Mouse (Mus musculus): ENCODE measurements around the gene Bank1.
"Not testable (repeated sequence)": the region's sequence is repeated elsewhere in the genome, so short reads cannot be mapped to it uniquely, and the experiment has no call there.

The Bank1 gene

GRCm38 (mm10) chr3:136325783-136326182 is at the start of gene Bank1:
Gene Bank1, minus strand, starts transcription at chr3:136326066.
- peak; percentile 75 to 84 for DNase-seq (ENCODE audit: low read depth in 1 of 2, low spot score in 2 of 2)

GRCm38 (mm10) chr3:136369916-136370315 is 44.0 kb upstream of the Bank1 start:
- no peak for DNase-seq (ENCODE audit: low read depth in 1 of 2, low spot score in 2 of 2)

GRCm38 (mm10) chr3:136369466-136369865 is 43.6 kb upstream of the Bank1 start:
- no peak for DNase-seq (ENCODE audit: low read depth in 1 of 2, low spot score in 2 of 2)

GRCm38 (mm10) chr3:136368505-136368999 is 42.7 kb upstream of the Bank1 start:
- no peak for DNase-seq (ENCODE audit: low read depth in 1 of 2, low spot score in 2 of 2)

- no peak for DNase-seq (ENCODE audit: low read depth in 1 of 2, low spot score in 2 of 2)
These were observed 23.8 kb upstream of the Bank1 start for GRCm38 (mm10) chr3:136349690-136350089.

- DNase-seq (ENCODE audit: low read depth in 1 of 2, low spot score in 2 of 2) = no peak
These were observed 22.7 kb upstream of the Bank1 start for GRCm38 (mm10) chr3:136348611-136349010.

GRCm38 (mm10) chr3:136347277-136347676 is 21.4 kb upstream of the Bank1 start:
- DNase-seq (ENCODE audit: low read depth in 1 of 2, low spot score in 2 of 2) = no peak

GRCm38 (mm10) chr3:136341911-136342310 is 16.0 kb upstream of the Bank1 start:
- DNase-seq (ENCODE audit: low read depth in 1 of 2, low spot score in 2 of 2) = no peak

- no peak for DNase-seq (ENCODE audit: low read depth in 1 of 2, low spot score in 2 of 2)
These were observed 14.0 kb upstream of the Bank1 start for GRCm38 (mm10) chr3:136339896-136340295.

- peak; percentile 29 to 30 for DNase-seq (ENCODE audit: low read depth in 1 of 2, low spot score in 2 of 2)
These were observed 5.3 kb upstream of the Bank1 start for GRCm38 (mm10) chr3:136331135-136331534.

GRCm38 (mm10) chr3:136330043-136330442 is 4.2 kb upstream of the Bank1 start:
- DNase-seq (ENCODE audit: low read depth in 1 of 2, low spot score in 2 of 2) = no peak

- no peak for DNase-seq (ENCODE audit: low read depth in 1 of 2, low spot score in 2 of 2)
These were observed 3.3 kb upstream of the Bank1 start for GRCm38 (mm10) chr3:136329133-136329532.

GRCm38 (mm10) chr3:136324716-136325115 is 1.1 kb downstream of the Bank1 start:
- not testable (repeated sequence) for DNase-seq (ENCODE audit: low read depth in 1 of 2, low spot score in 2 of 2)

GRCm38 (mm10) chr3:136321936-136322335 is 3.9 kb downstream of the Bank1 start:
- no peak for DNase-seq (ENCODE audit: low read depth in 1 of 2, low spot score in 2 of 2)

GRCm38 (mm10) chr3:136308487-136308886 is 17.4 kb downstream of the Bank1 start:
- no peak for DNase-seq (ENCODE audit: low read depth in 1 of 2, low spot score in 2 of 2)

- no peak for DNase-seq (ENCODE audit: low read depth in 1 of 2, low spot score in 2 of 2)
These were observed 19.2 kb downstream of the Bank1 start for GRCm38 (mm10) chr3:136306564-136307158.

GRCm38 (mm10) chr3:136302541-136302940 is 23.3 kb downstream of the Bank1 start:
- DNase-seq (ENCODE audit: low read depth in 1 of 2, low spot score in 2 of 2) = no peak

GRCm38 (mm10) chr3:136300810-136301209 is 25.1 kb downstream of the Bank1 start:
- not testable (repeated sequence) for DNase-seq (ENCODE audit: low read depth in 1 of 2, low spot score in 2 of 2)

GRCm38 (mm10) chr3:136297355-136297754 is 28.5 kb downstream of the Bank1 start:
- no peak for DNase-seq (ENCODE audit: low read depth in 1 of 2, low spot score in 2 of 2)

- no peak for DNase-seq (ENCODE audit: low read depth in 1 of 2, low spot score in 2 of 2)
These were observed 30.6 kb downstream of the Bank1 start for GRCm38 (mm10) chr3:136295250-136295649.

GRCm38 (mm10) chr3:136287883-136288282 is 38.0 kb downstream of the Bank1 start:
- no peak for DNase-seq (ENCODE audit: low read depth in 1 of 2, low spot score in 2 of 2)

GRCm38 (mm10) chr3:136264969-136265595 is 60.8 kb downstream of the Bank1 start:
- no peak for DNase-seq (ENCODE audit: low read depth in 1 of 2, low spot score in 2 of 2)

- no peak for DNase-seq (ENCODE audit: low read depth in 1 of 2, low spot score in 2 of 2)
These were observed 68.1 kb downstream of the Bank1 start for GRCm38 (mm10) chr3:136257761-136258160.
